Mouse (Mus musculus) retina, postnatal 1 day (tissue): Measurements from ENCODE around the gene Sema4a.

Experiments used
- DNase-seq: peaks from one replicate; pipeline ENCODE4 v3.0.0-alpha.2; 2012

Gene Sema4a

GRCm38 (mm10) chr3:88484597-88485316, 23.8 kb upstream of the Sema4a start:
- DNase-seq = peak; percentile 71

- peak; percentile 83 for DNase-seq
These were observed 22.6 kb upstream of the Sema4a start for GRCm38 (mm10) chr3:88483621-88484020.

- no peak for DNase-seq
These were observed 22.2 kb upstream of the Sema4a start for GRCm38 (mm10) chr3:88483141-88483540.

DNA sequence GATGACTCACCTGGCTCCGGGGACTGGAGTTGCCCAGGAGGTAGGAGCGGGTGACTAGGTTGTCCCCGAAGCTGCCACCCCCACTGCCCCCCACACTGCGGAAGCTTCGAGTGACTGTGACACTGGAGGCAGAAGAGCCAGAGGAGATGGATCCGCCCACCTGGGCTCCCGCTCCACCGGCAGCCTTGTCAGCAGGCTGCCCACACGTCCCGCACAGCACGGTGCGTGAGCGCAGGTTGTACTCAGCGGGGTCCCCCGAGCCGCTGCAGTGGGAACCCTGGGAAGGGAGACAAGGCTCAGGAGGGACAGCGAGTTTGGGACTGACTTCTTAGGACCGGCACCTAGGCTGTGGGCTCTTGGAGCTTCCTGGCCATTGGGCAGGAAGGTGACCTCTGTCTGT, 21.4 kb upstream of the Sema4a start:
- DNase-seq = no peak

GRCm38 (mm10) chr3:88481372-88482040, 20.5 kb upstream of the Sema4a start:
- DNase-seq = no peak

DNA sequence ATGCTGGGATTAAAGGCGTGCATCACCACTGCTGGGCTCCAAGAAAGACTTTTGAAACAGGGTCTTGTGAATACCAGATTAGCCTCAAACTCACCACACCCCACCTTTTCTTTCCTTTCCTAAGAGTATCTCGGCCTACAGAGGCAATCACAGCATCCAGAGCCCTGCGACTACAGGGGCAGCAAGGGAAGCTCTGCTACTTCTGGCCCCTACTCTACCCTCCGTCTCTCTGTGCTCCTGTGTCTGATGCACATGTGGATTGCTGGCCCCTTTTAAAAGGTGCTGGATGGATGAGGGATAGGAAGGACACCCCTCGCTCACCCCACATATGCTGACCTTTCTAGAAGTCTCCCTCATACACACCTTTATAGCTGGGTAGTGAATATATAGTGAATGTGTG, 19.7 kb upstream of the Sema4a start:
- no peak for DNase-seq

DNA sequence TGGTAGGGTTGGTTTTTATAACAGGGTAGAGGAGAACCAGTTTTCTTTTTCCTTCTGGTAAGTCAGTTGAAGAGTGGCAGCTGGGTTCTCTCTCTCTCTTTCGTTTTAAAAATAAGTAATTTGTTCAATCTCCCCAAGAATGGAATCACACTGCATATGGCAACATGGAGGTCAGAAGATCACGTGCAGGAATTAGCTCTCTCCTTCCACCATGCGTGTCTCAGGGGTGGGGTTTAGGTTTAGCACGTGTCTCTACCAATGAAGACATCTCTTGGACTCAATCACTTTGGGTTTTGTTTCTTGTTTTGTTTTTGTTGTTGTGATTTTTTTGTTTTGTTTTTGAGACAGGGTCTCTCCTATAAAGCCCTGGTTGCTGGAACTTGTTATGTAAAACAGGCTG, 18.8 kb upstream of the Sema4a start:
- no peak for DNase-seq

- no peak for DNase-seq
These were observed 18.2 kb upstream of the Sema4a start for GRCm38 (mm10) chr3:88479163-88479562.

- peak; percentile 88 for DNase-seq
These were observed 16.8 kb upstream of the Sema4a start for GRCm38 (mm10) chr3:88477735-88478134.

GRCm38 (mm10) chr3:88476403-88476802, 15.4 kb upstream of the Sema4a start:
- peak; percentile 35 for DNase-seq

DNA sequence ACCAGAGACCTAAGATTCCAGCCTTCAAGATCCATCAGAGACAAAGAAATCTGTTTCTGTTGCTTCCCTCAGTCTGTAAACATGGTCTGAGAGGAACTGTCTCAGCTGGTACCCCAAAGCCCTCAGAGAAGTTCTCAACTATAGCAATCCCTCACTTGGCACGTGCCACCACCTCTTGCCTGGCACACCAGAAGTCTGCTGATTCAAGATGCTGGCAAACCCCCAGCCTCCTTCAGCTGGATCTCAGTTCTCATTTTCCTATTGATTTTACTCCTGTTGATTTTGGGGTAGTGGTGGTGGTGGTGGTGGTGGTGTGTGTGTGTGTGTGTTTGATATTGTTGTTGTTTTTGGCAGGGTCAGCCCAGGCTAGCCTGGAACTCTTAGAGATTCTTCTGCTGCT, 12.6 kb upstream of the Sema4a start:
- no peak for DNase-seq

DNA sequence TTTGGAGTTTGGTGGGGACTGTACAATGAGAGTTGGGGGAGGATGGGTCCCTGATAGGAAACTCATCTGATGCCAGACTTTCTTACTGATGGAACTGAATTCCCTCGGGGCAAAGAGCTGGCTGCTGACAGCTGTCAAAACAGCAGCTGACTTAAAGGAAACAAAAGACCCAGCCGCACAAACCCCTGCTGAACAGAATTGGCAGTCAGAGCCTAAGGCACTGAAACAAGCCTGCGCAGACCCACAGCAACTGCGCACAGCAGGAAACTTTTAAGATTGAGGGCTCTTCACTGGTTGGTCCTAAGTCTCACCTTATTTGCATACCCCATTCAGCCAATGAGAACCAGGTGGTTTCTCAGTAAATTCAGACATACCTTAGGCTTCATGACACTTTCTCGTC, 12.0 kb upstream of the Sema4a start:
- DNase-seq = peak; percentile 65

- no peak for DNase-seq
These were observed 10.0 kb upstream of the Sema4a start for GRCm38 (mm10) chr3:88470943-88471479.

GRCm38 (mm10) chr3:88469466-88469865, 8.5 kb upstream of the Sema4a start:
- DNase-seq = no peak

DNA sequence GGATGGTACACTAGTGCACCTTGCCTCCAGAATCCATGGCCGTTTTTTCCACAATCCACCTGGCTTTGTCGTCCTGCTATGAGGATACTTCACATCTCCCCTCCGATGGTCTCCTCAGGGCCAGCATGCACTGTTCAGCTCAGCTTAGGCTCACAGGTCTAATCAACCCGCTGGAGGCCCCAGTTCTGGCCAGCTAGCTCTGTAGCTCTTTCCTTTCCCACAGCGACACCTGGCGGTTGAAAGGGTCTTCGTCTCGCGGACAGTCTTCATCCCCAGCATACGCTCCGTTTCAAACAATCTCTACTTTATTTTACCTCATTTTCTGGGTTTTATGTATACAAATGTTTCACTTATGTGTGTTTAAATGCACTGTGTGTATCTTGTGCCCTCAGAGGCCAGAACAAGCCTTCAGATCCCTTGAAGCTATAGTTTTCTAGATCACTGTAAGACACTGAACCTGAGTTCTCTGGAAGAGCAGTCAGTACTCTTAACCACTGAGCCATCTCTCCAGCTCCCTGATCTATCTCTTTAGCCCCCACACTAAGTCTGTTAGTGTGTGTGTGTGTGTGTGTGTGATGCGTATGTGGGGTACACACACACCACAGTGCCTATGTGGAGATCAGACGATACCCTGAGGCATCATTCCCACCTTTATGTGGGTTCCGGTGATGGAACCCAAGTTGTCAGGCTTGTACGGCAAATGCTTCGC, 6.3 kb upstream of the Sema4a start:
- peak; percentile 92 for DNase-seq

GRCm38 (mm10) chr3:88465127-88465526, 4.1 kb upstream of the Sema4a start:
- DNase-seq = no peak

GRCm38 (mm10) chr3:88464425-88464824, 3.4 kb upstream of the Sema4a start:
- DNase-seq = no peak

DNA sequence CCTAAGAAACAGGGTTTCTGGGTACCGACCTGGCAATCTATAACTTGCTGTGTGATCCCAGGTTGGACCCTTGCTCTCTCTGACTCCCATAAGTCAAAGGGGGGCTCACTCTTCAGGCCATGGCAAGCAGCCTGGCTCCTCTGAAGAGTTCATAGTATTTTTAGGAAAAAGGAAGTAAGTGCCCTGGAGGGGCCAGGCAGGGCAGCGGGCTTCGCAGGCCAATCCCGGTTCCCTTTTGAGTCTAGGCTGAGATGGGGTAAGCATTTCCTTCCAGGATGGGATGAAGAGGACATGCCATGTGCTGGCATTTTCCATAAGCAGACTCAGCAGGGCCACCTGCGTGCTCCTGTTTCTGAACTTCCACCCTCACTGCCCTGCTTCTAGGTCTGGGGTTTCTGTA, 953 bp downstream of the Sema4a start:
- no peak for DNase-seq

- DNase-seq = peak; percentile 70
These were observed 2.2 kb downstream of the Sema4a start for GRCm38 (mm10) chr3:88458778-88459219.

DNA sequence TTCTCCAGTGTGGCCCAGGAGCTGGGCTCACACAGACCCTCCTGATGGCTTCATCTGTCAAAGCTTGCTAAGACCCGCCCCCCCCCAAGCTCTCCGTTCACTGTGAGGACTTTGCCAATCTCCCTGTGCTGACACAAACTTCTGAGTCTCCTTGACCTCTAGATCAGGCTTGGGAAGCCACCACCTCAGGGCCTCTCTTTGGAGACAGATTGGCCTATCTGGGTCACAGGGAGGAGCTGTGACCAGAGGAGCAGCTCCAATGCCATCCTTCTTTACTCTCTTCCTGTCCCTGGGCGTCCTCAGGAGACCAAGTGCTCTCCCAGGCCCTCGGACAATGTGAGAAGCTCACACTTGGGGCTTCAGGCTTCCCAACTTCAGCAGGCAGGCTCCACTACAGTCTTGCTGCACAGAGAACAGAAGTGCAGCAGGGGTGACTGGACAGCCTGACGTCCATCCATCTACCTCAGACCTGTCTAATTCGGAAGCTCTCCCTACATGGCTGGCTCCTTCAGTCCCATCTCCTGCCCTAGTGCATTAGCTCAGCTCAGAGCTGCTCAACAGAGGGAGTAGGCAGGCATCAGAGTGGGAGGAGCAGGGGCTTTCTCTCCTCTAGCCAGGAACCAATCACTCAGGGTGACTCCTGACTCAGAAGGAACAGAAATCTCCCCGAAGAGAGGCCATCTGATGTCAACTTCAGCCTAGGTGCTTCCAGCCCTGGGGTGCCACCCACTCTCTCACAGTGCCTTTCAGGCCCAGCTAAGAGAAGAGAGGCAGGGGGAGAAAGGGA, 4.0 kb downstream of the Sema4a start:
- no peak for DNase-seq

DNA sequence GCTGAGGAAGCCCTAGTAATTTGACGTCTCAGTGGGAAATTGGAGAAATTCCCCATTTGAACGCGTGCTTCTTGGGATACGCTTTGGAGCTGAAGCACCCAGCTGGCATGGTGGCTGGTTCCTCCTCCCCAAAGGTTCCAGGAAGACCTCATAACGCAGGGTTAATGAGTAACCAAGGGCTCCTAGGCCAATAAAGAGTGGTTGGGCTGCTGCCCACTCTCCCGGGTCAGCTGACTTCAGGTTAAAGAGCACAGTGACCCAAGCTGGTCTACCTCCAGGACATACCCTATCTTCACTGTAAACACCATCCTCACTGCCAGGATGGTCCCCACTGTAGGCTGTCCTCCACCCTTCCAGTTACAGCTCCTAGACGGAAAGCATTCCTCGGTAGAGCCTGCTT, 4.7 kb downstream of the Sema4a start:
- DNase-seq = no peak

GRCm38 (mm10) chr3:88455588-88456264, 5.3 kb downstream of the Sema4a start:
- DNase-seq = no peak
